Mouse (Mus musculus) heart, embryonic 11.5 days (tissue): ENCODE data around the gene Oit3. TPM values are rescaled to one million over a fixed set of nuclear protein-coding genes. Genes with fewer than 3 reads are reported as not detected.

Source experiments
- ATAC-seq: fragments of 200-750 bp; cut with Nextera tagmentation; replicated peaks from 2 replicates; pipeline ENCODE4 v1.8.0; 2017; ENCODE audit warnings: moderate library complexity; ENCODE audit not compliant: insufficient number of reproducible peaks, low FRiP score, low TSS enrichment
- H3K27ac ChIP-seq: fragments of 300-500 bp; sonication (generic); 2 replicates; pipeline ENCODE4 v1.5.1; 2014; ENCODE audit warnings: mild to moderate bottlenecking, low read depth, low read length
- H3K27me3 ChIP-seq: fragments of 300-500 bp; sonication (generic); 2 replicates; pipeline ENCODE4 v1.6.1; 2014; ENCODE audit warnings: mild to moderate bottlenecking, low read length, mixed read lengths; ENCODE audit not compliant: control insufficient read depth, insufficient read depth
- H3K36me3 ChIP-seq: fragments of 300-500 bp; sonication (generic); 2 replicates; pipeline ENCODE4 v1.6.1; 2014; ENCODE audit warnings: mild to moderate bottlenecking, low read length, moderate library complexity, mixed read lengths; ENCODE audit not compliant: control insufficient read depth, insufficient read depth
- H3K4me1 ChIP-seq: fragments of 300-500 bp; sonication (generic); 2 replicates; pipeline ENCODE4 v1.6.1; 2014; ENCODE audit warnings: low read length; ENCODE audit not compliant: control insufficient read depth, insufficient read depth
- H3K4me2 ChIP-seq: fragments of 300-500 bp; sonication (generic); 2 replicates; pipeline ENCODE4 v1.6.1; 2014; ENCODE audit warnings: mild to moderate bottlenecking, moderate library complexity
- H3K4me3 ChIP-seq: fragments of 300-500 bp; sonication (generic); 2 replicates; pipeline ENCODE4 v1.5.1; 2014; ENCODE audit warnings: low read depth, low read length
- H3K9ac ChIP-seq: fragments of 300-500 bp; sonication (generic); 2 replicates; pipeline ENCODE4 v1.6.1; 2014; ENCODE audit warnings: mild to moderate bottlenecking, low read depth, low read length, moderate library complexity
- H3K9me3 ChIP-seq: fragments of 300-500 bp; sonication (generic); replicated peaks from 2 replicates; pipeline ENCODE4 v1.6.1; 2016; ENCODE audit warnings: low read length; ENCODE audit not compliant: control insufficient read depth
- WGBS: fragments of 180-500 bp; shearing (Covaris S2); extraction: QIAGEN DNeasy Blood & Tissue Kit; methylation state at CpG from one replicate; pipeline ENCODE4 v1.1.7; 2014; ENCODE audit not compliant: insufficient replicate concordance; 5-methylcytosine and 5-hydroxymethylcytosine counted together
- polyA plus RNA-seq: library from polyadenylated mRNA; unstranded; fragments of >200 nt; fragmentation: Nextera tagmentation; extraction: Ambion mirVana; gene quantifications from 2 replicates; pipeline ENCODE4 v1.2.1, GENCODE M21; 2014

Gene Oit3
- polyA plus RNA-seq, 1 experiment from 2014 or later, result 5.1 TPM

DNA sequence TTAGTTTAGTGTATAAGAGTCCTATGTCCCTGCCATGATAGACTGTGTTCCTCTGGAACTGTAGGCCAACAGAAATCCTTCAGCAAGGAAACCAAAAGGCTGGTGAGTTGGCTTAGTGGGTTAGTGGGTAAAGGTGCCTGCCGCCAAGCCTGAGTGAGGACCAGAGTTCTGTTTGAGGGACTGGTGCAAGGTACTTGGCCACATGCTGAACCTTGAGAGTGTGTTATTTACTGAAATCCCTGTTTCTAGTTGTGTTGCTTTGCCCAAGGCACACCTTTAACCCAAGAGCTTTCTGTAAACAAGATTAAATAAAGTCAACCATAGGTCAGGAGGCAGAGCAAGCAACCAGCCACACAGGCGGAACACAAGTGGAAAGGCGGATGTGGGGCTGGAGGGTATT, 24.0 kb upstream of the Oit3 start:
- no peaks in the 10 kb centered on the region for H3K36me3 ChIP-seq
- ATAC-seq, result no peak
- no peak overlapping the region for H3K4me2 ChIP-seq
- no peaks in the 10 kb centered on the region for H3K9me3 ChIP-seq
- WGBS, result 82% methylated on average over 3 of the region's 3 CpGs
- H3K27me3 ChIP-seq, result no peaks in the 10 kb centered on the region
- no peak overlapping the region for H3K4me3 ChIP-seq
- H3K9ac ChIP-seq, result no peak overlapping the region
- peaks cover 13% of the 10 kb centered on the region; the same call in 1 of the 2 replicates for H3K4me1 ChIP-seq
- H3K27ac ChIP-seq, result no peak overlapping the region

DNA sequence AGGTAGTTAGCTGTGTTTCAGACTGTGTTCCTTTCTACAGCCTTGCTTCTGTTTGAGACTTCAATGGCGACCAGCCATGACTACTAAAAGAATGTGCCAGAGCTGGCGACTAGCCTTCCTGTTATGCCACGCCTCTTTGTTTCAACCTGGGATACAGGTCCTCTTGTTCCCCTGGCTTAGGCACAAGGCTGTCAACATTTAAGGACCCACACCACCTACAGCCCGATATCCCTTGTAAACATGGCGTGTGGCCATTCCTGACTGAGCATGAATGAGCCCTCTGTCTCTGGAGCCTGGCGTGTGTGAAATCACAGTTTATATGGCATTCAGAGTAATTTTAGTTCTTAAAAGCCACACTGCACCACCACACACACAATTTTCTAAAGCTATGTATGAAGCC, 20.7 kb upstream of the Oit3 start:
- WGBS, result 85% methylated on average over 6 of the region's 6 CpGs
- Histone ChIP-seq H3K4me1 (no peaks in the 10 kb centered on the region), H3K4me2 (no peak overlapping the region), H3K9me3 (no peaks in the 10 kb centered on the region), H3K36me3 (no peaks in the 10 kb centered on the region; the same call in 1 of the 2 replicates), H3K4me3 (no peak overlapping the region), H3K27me3 (no peaks in the 10 kb centered on the region), H3K9ac (no peak overlapping the region), H3K27ac (no peak overlapping the region)
- no peak for ATAC-seq

DNA sequence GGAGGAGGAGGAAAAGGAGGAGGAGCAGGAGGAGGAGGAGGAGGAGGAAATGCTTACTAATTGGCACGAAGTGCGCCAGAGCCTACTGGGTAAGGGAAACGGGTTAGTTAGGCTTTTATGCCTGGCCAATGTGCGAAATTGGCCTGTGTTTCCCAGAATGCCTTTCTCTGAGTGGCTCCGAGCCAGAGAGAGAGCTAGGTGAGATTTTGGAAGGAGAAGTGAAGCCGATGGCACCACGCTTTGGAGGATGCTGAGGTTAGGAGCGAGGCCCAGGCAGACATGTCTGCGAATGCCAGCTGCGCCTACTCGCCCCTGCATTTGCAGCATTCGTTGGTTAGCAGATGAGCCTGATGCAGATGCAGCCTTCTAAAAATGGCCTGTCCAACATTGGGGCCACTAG, 18.2 kb upstream of the Oit3 start:
- ATAC-seq, result no peak
- WGBS, result 86% methylated on average over 12 of the region's 12 CpGs
- Histone ChIP-seq H3K9me3 (no peaks in the 10 kb centered on the region), H3K36me3 (no peaks in the 10 kb centered on the region; the same call in 1 of the 2 replicates), H3K4me1 (no peaks in the 10 kb centered on the region), H3K27me3 (no peaks in the 10 kb centered on the region), H3K9ac (no peak overlapping the region), H3K27ac (no peak overlapping the region), H3K4me2 (no peak overlapping the region), H3K4me3 (no peak overlapping the region)

DNA sequence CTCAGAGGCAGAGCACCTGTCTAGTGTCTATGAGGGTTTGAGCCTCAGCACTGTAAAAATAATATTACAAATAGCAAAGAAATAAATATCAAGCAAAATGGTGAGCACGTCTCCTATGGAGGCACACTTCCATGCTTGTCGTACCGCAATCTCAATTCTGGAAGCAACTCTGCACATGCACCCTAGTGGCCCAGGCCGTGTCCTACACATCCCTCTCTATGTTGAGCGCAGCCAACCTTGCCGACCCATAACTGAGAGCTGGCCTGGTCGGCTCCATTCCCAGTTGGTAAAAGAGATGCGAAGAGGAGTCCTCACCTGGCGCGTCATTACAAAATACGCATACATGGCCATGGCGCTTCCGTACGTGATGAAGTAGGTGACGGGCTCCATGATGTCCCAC, 13.1 kb upstream of the Oit3 start:
- Histone ChIP-seq H3K4me3 (no peak overlapping the region), H3K4me2 (no peak overlapping the region), H3K4me1 (no peaks in the 10 kb centered on the region; the same call in 1 of the 2 replicates), H3K9ac (no peak overlapping the region), H3K27me3 (no peaks in the 10 kb centered on the region), H3K9me3 (no peaks in the 10 kb centered on the region), H3K36me3 (no peaks in the 10 kb centered on the region; the same call in none of the 2 replicates), H3K27ac (no peak overlapping the region)
- no peak for ATAC-seq
- WGBS, result 91% methylated on average over 15 of the region's 15 CpGs

DNA sequence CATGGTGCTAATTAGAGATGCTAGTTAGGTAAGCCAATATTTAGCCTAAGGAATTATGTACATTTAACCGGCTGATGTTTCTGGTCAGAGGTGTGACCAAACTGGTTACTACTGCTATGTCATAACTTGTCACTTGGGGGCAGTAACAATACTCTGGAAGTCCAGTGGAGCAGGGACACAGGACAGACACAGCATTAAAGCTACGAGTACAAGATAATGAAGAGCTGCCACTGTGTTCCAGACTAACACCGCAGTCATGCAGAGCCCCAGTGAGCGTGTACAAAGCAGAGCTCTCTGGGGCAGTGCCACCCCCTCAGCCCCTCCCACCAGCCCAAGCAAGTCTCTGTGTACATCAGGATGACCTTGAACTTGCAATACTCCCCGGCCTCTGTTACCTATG, 10.3 kb upstream of the Oit3 start:
- Histone ChIP-seq H3K4me3 (no peak overlapping the region), H3K9me3 (no peaks in the 10 kb centered on the region), H3K36me3 (no peaks in the 10 kb centered on the region; the same call in 1 of the 2 replicates), H3K27ac (no peak overlapping the region), H3K9ac (no peak overlapping the region), H3K4me2 (no peak overlapping the region), H3K27me3 (no peaks in the 10 kb centered on the region), H3K4me1 (peaks cover 9% of the 10 kb centered on the region; the same call in 1 of the 2 replicates)
- WGBS, result 35% methylated on average over 5 of the region's 5 CpGs
- no peak for ATAC-seq

DNA sequence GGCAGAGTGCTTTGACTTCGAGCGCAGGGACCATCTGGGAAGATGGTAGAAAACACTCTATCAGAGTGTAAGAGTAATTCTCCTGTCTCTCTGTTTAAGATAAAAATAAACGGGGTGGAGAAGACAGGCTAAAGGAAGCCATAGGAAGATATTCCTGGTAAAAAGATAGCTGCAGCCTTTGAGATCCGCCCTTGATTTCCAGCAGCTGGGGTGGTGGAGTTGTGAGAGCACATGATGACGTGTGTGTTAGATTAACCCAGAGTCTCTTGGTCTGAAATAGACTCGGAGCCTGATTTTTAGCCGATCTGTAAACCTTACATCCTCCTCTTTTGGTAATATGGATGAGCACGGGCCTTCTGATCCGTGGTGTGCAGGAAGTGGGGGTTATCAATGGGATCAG, 6.0 kb upstream of the Oit3 start:
- 29% methylated on average over 9 of the region's 9 CpGs for WGBS
- no peaks in the 10 kb centered on the region for H3K27me3 ChIP-seq
- 0 out of 2 replicates have a peak overlapping the region, but pooled peaks have one; percentile 18 for H3K27ac ChIP-seq

DNA sequence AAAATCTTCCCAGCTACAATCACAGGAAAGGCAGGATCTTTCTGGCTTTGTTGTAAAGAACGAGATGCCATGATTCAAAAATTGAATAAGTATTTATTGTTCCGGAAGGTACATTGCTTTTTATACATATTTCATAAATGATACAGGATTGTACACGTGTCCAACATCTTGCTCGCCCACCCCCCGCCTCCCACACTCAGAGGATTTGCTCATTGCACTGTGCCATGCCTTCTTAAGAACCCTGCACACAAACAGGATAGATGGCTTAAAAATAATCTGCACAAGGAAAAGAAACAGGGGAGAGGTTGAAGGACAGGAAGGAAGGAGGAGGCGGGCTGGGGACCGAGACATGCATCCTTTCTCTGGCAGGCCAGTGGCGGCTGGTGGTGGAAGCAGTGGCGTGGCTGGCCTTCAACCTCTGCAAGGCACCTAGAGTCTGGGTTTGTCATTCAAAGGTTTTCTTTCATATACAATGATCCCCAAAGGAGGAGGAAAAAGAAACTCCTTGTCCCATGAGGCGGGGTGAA, 5.4 kb upstream of the Oit3 start:
- H3K4me1 ChIP-seq, result peaks cover 32% of the 10 kb centered on the region
- 0 out of 2 replicates have a peak overlapping the region, but pooled peaks have one; percentile 18 for H3K27ac ChIP-seq
- no peak overlapping the region for H3K4me3 ChIP-seq
- 73% methylated on average over 10 of the region's 10 CpGs for WGBS
- H3K9ac ChIP-seq, result no peak overlapping the region
- no peaks in the 10 kb centered on the region; the same call in 1 of the 2 replicates for H3K36me3 ChIP-seq
- no peak for ATAC-seq
- H3K9me3 ChIP-seq, result no peaks in the 10 kb centered on the region
- H3K4me2 ChIP-seq, result no peak overlapping the region
- no peaks in the 10 kb centered on the region for H3K27me3 ChIP-seq

More for the DNA sequence above, 6.0 kb upstream of the Oit3 start:
- H3K4me3 ChIP-seq, result no peak overlapping the region
- H3K4me1 ChIP-seq, result peaks cover 32% of the 10 kb centered on the region
- H3K4me2 ChIP-seq, result no peak overlapping the region
- no peaks in the 10 kb centered on the region for H3K9me3 ChIP-seq
- no peaks in the 10 kb centered on the region; the same call in 1 of the 2 replicates for H3K36me3 ChIP-seq
- H3K9ac ChIP-seq, result no peak overlapping the region
- ATAC-seq, result no peak

DNA sequence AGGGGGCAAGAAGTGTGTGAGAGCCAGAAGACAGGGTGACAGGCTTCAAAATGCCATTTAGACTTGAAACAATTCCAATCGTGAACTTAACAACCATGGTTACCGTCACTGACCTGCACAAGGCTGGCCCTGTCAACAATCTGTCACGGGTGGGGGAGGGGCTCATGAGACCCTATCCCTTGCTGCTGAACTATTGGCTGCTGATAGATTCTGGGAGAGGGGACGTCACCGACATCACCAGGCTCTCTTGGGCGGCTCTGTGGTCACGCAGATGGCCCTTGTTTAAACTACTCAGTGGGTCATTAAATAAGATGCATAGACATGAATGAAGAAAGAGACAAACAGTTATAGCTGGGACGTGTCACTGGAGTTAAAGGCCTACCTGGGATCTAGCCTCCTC, 3.1 kb upstream of the Oit3 start:
- 30% methylated on average over 8 of the region's 8 CpGs for WGBS
- H3K4me1 ChIP-seq, result peaks cover 34% of the 10 kb centered on the region

DNA sequence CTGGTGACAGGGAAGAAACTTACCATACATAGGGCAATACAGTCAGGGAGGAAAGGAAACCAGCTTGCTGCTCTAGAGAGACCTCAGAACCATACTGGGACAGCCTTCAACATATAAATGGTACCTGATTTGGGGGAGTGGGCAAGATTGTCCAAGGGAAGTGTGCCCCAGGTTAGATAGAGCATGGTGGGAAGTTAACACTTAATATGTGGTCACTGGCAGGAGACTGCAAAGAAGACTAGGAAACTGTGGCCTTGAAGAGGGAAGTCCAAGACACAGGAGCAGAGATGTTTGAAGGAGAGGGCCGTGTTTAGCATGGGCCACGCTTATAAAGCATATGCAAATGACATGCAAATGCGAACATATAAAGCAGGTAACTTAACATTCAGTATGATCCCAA, 2.5 kb upstream of the Oit3 start:
- H3K4me3 ChIP-seq, result no peak overlapping the region
- 71% methylated on average over 3 of the region's 3 CpGs for WGBS
- no peak overlapping the region for H3K4me2 ChIP-seq
- no peaks in the 10 kb centered on the region for H3K27me3 ChIP-seq
- H3K4me1 ChIP-seq, result peaks cover 36% of the 10 kb centered on the region
- no peaks in the 10 kb centered on the region for H3K9me3 ChIP-seq
- no peak overlapping the region for H3K9ac ChIP-seq
- no peaks in the 10 kb centered on the region for H3K36me3 ChIP-seq
- ATAC-seq, result no peak
- no peak overlapping the region for H3K27ac ChIP-seq

More for the DNA sequence above, 3.1 kb upstream of the Oit3 start:
- no peaks in the 10 kb centered on the region for H3K9me3 ChIP-seq
- H3K36me3 ChIP-seq, result no peaks in the 10 kb centered on the region
- no peak for ATAC-seq
- H3K4me3 ChIP-seq, result no peak overlapping the region
- no peak overlapping the region for H3K27ac ChIP-seq
- no peaks in the 10 kb centered on the region for H3K27me3 ChIP-seq
- H3K4me2 ChIP-seq, result no peak overlapping the region
- H3K9ac ChIP-seq, result no peak overlapping the region
